Mouse (Mus musculus): ENCODE measurements around the gene Rcc1l.
A peak's percentile ranks its signal among the peaks of the same experiment; 100 is the strongest.

The Rcc1l gene

DNA sequence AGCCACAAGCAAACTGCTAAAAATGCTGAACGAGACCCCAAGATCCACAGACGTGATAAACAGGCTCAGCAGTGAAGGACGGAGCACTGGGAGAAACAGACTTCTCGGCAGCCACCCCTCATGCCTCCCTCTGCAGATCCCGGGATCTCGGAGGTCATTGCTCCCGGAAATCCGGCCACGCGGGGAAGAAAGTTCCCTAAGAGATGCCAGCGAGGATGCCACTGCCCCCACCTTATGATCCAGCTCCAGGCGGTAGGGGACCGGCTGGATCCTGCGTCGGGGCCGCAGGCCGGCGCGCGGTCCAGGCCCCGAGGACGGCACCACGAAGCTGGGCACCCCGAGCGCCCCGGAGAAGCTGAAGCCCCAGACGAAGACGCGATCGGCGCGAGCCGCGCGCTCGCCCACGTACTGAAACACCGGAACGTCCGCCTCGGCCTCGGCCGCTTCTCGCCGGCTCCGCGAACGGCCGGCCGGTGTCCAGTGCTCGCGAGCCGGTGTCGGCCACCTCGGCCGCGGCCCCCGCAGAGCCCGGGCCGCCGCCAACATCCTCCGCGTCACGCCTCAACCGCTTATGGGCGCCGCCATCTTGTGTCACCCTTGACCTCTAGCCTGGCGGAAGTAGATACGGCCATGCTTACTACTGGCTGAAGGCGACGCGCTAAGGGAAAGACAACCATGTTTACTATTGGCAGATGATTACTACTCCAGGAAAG is at the start of gene Rcc1l:
TSS of gene Rcc1l (minus strand) at position 606 of the 713 bp plus-strand sequence.
- peak; percentile 95 for DNase-seq (ENCODE audit: low spot score)

DNA sequence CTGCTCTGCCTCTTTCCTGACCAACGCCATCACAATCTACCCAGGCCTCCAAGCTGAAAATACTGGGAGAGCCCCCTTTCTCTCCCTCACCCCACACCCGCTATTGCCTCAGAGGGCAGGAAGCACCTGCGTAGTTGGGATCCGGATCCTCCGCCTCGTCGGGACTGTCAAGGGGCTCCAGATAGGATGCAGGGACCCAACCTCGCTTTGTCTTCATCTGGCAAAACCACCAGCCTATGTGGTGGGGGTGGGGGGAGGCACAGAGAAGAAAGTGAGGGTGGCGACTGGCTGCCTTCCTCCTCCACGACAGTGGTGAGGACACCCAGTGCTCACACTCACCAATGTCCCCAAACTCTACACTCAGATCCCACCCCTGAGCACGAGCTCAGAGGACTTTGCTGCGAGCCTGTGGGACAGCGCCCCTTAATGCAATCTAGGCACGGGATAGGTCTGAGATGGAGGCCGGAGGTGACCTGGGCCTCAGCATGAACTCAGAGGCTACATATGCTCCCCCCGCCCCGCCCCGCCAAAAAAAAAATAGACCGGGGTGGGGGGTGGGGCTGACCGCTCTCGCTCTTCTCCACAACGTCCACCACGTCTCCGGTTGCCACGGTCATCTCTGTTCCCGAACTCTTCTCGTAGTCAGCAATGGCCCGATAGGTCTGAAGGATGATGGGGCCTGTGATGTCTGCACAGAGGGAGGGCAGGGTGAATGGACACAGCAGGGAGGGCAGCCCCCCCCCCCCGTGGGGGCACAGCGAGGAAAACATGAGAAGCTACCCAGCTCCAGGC is 48.7 kb upstream of the Rcc1l start:
- no peak for DNase-seq (ENCODE audit: low spot score)

- no peak for DNase-seq (ENCODE audit: low spot score)
These were observed 45.2 kb upstream of the Rcc1l start for GRCm38 (mm10) chr5:134221708-134222150.

GRCm38 (mm10) chr5:134221278-134221677 is 44.7 kb upstream of the Rcc1l start:
- no peak for DNase-seq (ENCODE audit: low spot score)

DNA sequence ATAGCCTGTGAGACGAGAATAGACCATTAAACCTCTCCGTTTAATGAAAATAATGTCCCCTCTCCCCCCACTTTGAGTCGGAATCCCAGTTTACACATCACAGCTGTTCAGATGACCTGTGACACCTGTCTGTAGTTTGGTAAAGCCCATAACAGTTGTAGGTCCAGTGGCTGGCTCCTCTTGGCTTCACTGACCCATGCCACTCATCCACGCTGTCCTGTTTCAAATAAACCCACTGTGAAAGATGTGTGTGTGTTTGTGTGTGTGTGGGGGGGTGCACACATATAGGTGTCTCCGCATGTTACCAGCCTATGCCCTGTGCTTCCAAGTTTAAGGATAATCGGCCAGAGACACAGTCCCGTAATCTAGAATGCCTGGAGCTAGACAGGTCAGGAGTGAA is 41.3 kb upstream of the Rcc1l start:
- no peak for DNase-seq (ENCODE audit: low spot score)

DNA sequence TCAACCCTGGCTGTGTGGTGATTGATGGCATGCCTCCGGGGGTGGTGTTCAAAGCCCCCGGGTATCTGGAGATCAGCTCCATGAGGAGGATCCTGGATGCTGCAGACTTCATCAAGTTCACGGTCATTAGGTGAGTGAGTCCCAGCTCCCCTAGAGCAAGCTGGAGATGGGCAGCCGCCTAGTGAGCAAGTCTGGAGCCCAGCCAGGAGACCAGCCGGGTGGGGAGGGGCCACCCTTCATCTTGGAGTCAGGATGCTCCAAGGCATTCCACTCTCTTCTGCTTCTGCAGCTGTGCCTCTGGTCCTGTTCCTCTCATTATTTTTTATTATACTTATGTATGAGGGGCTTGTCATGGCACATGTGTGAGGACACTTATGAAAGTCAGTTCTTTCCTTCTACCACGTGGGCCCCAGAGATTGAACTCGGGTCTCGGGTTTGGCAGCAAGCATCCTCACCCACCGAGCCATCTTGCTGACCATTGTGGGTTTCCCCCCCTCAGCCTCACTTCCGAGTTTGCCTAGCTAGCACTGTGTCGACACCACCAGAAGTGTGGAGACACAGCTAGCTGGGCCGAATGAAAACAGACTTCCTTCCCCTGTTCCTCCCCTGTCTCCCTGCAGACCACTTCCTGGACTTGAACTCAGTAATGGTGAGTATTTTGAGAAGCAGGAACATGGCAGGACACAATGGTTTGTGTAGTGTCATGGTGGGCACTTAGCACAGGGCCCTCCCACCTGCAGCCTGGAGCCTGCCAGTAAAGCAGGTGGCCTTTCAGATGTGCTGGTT is 37.6 kb upstream of the Rcc1l start:
- peak; percentile 64 for DNase-seq (ENCODE audit: low spot score)

DNA sequence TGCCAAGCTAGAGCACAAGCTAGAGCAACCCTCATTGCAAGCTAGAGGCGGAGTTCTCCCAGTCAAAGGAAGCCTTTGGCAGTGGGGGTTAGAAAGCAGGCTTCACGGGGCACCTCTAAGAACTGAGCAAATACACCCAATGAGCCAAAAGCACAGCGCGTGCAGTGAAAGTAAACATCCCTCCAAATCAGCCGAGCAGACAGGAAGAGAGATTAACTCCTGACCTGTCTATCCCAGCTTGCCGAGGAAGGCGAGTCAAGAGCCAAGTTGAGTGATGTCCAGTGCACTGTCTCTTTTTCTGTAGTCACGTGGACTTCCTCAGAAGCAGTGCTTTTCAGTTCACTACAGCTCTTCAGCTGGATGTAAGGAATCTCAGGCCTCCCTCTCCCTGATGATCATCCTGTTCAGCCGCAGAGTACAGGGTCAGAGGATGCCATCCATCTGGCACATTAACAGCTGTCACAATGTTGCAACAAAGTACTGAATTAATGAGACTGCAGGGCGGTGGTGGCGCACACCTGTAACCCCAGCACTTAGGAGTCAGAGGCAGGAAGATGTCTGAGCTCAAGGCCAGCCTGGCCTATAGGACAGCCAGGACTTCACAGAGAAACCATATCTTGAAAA is 33.5 kb upstream of the Rcc1l start:
- no peak for DNase-seq (ENCODE audit: low spot score)

GRCm38 (mm10) chr5:134206721-134207120 is 30.1 kb upstream of the Rcc1l start:
- DNase-seq (ENCODE audit: low spot score): no peak

- DNase-seq (ENCODE audit: low spot score): no peak
These were observed 17.1 kb upstream of the Rcc1l start for GRCm38 (mm10) chr5:134193664-134194063.

- DNase-seq (ENCODE audit: low spot score): no peak
These were observed 12.0 kb upstream of the Rcc1l start for GRCm38 (mm10) chr5:134188571-134188970.

DNA sequence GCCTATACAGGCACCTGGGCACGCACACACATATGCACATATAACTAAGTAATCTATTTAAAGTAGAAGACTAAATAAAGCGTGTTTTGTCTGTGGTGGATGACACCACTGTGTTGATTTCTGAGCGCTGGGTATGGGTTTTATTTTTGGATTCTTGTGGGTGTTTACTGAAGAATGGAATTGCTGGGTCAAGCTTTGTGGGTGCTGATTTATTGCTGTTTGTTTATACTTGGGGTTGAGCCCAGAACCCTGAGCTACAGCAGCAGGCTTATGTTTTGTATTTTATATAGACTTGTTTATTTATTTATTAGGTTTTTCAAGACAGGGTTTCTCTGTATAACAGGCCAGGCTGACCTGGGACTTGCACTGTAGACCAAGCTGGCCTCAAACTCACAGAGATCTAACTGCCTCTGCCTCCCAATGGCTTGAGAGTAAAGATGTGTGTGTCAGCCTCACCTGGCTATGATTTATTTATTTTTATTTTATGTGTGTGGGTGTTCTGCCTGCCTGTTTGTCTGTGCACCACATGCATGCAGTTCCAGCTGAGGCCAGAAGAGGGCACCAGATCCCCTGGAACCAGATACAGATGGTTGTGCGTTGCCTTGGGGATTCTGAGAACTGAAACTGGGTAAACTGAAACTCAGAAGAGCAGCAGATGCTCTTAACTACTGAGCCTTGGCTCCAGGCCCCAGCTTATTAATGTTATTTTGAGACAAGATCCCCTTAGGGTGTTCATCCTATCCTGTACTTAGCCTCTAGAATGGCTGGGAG is 10.6 kb upstream of the Rcc1l start:
- DNase-seq (ENCODE audit: low spot score): peak; percentile 56

GRCm38 (mm10) chr5:134186059-134186458 is 9.5 kb upstream of the Rcc1l start:
- DNase-seq (ENCODE audit: low spot score): no peak

DNA sequence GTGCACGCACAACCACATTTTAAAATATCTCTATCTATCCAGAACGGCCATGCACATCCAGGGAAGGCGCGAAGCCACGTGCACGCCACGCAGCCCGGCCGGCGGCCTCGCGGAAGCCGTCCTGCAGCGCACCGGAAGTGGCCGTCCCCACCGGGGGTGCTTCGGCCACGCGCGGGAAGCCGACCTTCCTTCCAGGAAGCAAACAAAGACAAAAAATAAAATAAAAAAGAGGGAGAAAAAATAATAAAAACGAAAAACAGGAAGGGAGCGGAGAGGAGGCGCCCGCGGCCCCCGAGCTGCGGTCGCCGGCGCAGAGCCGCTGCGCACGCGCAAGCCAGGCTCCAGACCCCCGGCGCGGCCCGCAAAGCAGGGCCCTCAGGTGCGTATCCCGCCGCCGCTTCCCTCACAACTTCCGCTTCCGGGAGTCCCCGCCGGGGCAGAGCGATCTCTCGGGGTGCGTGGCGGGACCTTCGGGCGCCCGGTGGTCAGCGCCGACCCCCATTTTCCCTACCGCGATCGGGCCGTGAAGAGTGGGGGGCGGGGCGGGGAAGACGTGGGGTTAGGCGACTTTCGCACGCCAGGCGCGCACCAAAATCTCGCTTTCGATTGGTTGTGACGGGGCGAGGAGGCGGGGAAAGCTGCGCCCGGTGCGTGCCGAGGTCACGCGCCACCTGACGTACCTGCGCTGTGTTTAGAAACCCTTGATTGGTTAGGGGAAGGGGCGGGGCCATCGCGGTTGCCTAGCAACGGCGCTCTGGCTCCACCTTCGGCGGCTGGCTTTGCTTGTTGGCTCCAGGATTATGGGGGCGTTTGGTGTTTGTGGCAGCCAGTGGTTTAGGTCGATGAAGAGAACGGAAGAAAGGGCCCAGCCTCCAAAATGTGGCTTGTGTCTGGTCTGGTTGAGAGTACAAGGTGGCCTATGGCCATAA is 7.6 kb upstream of the Rcc1l start, which contains the start of gene Gtf2ird2:
TSS of gene Gtf2ird2 (plus strand) at position 140 of the 929 bp plus-strand sequence.
- DNase-seq (ENCODE audit: low spot score): peak; percentile 100

DNA sequence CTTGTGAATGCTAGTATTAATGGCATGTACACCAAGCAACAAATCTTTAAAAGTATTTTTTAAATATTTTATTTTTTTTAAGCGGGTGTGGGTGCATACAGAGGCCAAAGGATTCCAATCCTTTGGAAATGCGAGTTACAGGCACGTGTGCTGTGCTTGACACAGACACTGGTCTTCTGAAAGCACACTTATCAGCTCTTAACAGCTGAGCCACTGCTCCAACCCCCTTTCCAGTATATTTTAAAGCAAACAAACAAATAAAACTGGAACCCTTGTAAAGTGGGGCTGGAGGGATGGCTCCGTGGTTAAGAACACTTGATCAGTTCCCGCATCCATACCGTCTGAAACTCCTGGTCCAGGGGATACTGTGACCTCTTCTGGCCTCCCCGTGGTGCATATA is 6.6 kb upstream of the Rcc1l start:
- no peak for DNase-seq (ENCODE audit: low spot score)

DNA sequence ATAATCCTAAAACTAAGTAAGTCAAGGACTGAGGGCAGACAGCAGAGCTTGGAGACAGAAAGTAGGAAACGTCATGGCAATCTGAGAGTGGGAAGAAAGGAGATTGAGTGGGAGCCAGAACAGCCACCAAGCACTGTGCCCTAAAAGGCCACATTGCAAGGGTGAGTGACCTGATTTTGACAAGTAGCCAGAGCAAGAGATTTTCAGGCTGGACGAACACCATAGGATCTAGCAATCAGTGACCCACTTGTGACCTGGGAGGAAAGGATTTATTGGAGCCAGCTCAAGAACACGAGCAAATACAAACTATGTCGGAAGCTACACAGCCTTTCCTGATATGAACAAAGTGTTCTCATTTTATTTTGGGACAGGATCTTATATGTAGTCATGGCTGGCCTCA is 6.2 kb upstream of the Rcc1l start:
- no peak for DNase-seq (ENCODE audit: low spot score)

GRCm38 (mm10) chr5:134182172-134182571 is 5.6 kb upstream of the Rcc1l start:
- no peak for DNase-seq (ENCODE audit: low spot score)

DNA sequence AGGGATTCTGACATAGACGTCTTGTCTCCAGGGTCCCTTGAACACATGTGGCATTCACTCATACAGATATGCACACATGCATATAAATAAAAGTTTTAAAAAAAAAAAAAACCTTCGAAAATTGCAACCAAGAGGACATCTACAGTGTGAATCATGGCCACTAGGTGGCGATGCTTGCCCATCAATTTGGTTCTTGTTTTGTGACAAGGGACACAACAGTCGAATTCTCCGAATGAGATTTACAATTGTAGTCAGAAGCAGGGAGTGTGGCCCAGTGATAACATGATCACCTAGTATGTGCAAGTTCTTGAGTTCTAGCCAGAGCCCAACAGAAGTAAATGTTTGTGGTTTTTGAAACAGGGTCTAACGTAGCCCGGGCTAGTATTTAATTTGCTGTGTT is 3.3 kb upstream of the Rcc1l start:
- DNase-seq (ENCODE audit: low spot score): peak; percentile 92

- no peak for DNase-seq (ENCODE audit: low spot score)
These were observed 2.0 kb upstream of the Rcc1l start for GRCm38 (mm10) chr5:134178536-134178935.

DNA sequence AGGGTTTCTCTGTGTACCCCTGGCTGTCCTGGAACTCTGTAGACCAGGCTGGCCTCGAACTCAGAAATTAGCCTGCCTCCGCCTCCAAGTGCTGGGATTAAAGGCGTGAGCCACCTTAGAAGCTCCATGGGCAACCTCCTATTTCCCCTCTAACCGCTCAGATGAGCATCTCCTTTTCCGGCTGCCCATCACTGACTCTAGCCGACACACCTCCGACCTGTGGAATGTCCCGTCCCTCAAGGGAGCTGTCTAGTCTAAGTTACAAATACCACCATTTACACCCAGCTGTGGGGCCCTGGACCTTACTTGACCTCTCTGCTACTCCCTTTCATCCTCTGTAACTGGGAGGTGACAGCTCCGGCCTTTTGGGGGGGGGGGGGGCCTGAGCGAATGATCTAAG is 878 bp downstream of the Rcc1l start:
- peak; percentile 73 for DNase-seq (ENCODE audit: low spot score)

DNA sequence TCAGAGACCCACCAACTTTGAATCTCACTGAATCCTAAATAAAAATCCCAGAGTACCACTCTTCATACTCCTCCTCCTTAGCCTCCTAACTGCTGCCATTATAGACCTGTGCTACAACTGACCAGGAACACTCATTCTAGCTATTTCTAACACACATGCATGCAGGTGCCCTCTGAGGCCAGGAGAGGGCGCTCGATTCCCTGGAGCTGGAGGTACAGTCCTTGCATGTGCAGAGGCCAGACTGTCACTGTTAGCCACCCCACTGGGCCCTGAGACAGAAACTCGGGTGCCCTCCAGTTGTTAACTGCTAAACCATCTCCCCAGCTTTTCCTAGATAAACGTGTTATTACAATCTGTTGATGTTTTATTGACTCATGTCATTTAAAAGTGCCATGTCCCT is 3.4 kb downstream of the Rcc1l start:
- peak; percentile 52 for DNase-seq (ENCODE audit: low spot score)

All from MN1 (cell line).